Mouse (Mus musculus): ENCODE results near the gene Jup.
"Not testable (repeated sequence)": the region's sequence is repeated elsewhere in the genome, so short reads cannot be mapped to it uniquely, and the experiment has no call there.

Jup gene

DNA sequence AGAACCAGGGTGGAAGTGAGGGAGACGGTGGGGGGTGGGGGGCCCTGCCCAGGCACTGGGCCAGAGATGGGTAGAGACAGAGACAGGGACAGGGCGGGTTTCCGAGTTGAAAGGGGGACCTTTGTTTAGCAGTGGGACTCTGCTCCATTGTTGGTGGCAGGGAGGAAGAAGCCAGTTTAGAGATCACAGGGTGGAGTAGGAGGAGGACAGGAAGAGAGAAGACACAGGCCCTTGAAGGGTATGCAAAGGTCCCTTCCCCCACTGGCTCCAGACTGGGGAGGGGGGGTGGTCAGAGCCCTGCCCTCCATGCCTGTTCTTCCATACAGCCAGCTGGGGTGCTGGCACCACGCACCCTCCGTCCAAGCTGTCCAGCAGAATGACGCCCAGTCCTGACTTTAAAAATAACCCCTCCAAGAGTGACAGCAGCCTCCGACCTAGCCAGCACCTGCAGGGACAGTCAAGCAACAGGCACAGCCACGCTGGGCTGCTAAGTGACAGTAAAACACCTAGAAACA, 7.6 kb downstream of the Jup start:
- DNase-seq, result peak; percentile 78 to 84

DNA sequence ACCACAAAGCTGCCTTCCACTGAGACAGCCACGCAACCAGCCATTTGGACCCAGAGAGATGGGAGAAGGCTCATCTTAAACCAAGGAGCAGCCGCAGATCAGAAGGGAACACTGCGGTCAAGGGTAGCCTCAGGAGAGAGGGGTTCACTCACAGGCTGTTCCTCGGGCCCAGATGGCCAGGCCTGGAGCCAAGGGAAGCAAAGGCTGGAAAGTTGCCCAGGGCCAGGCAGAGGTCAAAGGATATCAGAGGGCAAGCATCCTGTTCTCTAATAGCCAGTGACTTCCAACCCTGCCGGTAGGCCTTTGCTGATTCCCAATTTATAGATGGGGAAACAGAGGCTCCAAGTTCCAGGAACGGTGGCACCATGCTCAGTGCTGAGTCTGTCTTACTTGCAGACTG, 9.0 kb downstream of the Jup start:
- peak; percentile 88 to 90 for DNase-seq

- DNase-seq, result peak; percentile 72 to 76
Measured at GRCm38 (mm10) chr11:100387589-100388375, 9.8 kb downstream of the Jup start.

GRCm38 (mm10) chr11:100387111-100387510, 10.5 kb downstream of the Jup start:
- DNase-seq, result no peak

DNA sequence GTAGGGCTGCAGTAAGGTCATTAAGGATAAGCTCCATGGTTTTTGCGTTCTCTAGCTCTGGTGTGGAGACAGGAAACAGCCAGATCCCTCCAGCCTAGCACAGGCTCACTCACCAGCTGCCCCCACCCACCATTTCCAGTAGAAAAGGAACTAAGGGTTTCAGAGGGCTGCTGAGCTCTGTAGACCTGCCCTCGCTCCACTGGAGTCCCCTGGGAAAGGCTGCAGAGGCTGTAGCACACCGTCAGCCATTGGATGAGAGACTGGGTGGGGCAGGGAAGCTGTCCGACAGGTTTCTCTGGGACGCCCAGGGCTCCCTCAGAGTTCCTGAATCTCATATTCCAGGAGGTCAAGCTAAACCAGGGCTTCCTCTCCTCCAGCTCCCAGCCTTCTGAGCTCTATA, 11.0 kb downstream of the Jup start:
- DNase-seq, result peak; percentile 65 to 82

DNA sequence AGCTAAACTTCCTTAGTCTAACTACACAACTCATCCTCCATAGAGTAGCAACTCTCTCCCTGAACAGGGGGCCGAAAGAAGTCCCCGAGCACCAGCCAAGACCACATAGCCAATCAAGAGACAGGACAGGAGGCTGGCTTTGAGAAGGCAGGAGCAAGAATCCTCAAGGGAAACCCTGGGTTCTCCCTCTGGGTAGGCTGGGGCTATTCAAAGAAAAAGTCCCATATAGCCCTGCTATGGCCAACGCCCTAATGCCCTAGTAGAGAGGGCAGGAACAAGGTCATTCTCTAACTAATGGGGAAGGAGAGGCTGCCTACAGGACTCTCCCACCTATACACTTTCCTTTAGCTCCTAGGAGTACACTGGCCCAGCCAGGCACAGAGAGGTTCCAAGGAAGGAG, 12.5 kb downstream of the Jup start:
- DNase-seq, result no peak

DNA sequence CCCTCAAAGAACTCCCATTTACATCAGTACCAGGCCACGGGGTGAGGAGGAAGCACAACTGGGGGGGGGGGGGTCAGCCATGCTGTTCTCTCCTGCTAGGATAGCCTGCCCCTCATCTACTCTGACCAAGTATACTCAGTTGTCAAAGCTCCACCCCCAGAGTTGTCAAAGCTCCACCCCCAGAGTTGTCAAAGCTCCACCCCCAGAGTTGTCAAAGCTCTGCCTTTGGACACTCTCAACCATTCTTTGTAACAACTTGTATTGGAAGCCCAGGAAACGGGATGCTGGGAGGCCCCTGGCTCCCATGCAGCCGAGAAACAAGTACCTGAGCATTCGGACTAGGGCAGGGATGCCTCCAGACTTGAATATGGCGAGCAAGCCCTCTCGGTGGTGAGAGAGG, 14.9 kb downstream of the Jup start:
- no peak for DNase-seq

- DNase-seq, result no peak
Measured at GRCm38 (mm10) chr11:100379311-100379710, 18.3 kb downstream of the Jup start.

DNA sequence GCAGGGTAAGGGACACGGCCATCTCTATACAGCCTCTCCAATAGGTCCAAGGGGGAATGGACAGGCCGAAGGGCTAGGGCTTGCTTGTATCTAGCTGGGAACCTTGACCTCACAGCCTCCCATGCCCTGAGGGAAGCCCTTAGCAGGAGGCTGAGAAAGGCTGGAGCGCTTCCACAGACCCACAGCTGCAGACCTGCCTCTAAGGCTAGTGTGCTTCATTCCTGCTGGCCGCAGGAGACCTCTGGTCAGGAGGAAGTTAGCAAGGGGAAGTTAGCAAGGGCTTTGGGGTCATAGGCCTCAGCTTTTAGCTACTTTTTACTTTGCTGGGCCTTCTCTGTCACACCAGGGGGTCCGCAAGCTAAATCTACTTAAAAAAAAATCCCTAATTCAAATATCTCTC, 19.1 kb downstream of the Jup start:
- DNase-seq, result no peak

- DNase-seq, result no peak
Measured at GRCm38 (mm10) chr11:100377989-100378388, 19.6 kb downstream of the Jup start.

GRCm38 (mm10) chr11:100376746-100377389, 20.7 kb downstream of the Jup start:
- DNase-seq, result peak in 1 of 2 experiments; percentile 62

DNA sequence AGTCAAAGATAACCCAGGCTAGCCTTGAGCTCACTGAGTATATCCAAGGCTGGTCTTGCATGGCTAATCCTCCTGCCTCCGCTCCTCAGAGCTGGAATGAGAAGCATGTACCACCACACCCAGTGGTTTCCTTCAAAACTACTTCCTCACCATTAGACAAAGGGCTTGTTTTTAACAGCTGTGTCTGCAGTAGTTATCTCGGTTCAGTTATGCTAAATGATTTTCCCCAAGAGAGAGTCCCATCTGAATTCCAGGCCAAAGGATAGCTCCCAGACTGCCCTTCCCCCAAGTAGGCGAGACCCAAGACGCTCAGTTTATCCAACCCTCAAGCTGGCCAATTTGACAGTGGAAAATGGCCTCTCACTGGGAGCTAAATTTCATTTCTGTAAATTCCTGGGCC, 21.6 kb downstream of the Jup start:
- DNase-seq, result no peak

DNA sequence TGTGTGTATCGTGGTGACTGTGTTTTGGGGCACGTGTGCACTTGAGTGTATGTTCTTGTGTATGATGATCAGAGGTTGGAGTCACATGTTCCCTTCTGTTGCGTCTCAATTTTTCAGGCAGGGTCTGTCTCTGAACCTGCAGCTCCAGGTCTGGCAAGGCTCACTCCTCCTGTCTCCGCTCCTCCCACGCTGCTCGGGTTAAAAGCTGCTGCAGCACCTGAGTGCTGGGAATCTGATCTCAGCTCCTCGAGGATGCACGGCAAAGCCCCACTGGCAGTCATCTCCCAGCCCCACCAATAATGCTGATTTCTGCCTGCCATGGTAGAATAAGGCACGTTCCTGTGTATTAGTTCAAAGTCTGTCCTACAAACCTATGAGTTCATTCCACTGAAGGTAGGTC, 22.4 kb downstream of the Jup start:
- no peak for DNase-seq

- DNase-seq, result no peak
Measured at GRCm38 (mm10) chr11:100371981-100372558, 25.5 kb downstream of the Jup start.

DNA sequence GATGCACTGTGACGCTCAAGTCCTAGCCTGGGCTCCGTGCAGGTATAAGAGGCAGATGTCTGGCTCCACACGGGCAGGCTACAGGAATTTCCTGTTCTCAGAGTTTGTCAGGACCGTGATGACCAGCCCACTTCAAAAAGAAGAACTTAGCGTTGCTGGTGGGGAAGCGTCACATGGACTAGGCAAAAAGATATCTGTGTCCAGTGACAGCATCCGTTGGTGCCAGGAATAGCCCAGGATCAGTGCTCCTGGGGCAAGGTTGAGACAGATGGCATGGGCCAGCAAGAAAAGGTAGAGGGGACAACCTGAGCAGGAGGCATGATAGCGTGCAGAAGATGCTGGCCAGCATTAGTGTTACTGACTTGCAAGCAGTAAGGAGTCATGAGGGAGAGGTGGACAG, 27.7 kb downstream of the Jup start:
- no peak for DNase-seq

GRCm38 (mm10) chr11:100369145-100369544, 28.4 kb downstream of the Jup start:
- no peak for DNase-seq

DNA sequence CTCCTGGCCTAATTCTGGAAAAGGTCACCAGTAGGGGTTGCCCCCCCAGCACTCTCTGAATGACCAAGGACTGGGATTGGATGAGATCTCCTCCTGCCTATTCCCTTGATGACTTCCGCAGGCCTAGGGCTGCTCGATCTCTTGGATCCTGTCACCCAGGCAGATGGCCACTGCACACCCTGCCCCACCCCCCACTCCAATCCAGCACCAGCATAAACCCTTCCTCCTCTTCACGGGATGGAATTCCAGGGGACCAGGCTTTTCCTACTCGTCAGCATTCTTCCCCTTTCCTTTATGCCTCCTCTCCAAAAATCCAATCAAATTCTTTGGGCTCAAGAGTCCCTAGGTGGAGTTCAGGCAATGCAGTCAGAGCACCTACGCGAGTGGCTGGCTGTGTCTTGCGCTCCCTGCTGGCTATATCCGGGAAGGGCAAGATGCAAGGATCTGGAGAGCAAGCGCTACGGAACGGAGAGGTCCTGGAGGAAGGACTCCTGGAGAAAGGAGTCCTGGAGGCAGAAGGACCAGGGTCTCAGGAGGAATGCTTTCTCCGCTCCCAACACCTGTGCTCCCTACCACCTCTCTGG, 34.5 kb downstream of the Jup start:
- peak; percentile 77 to 87 for DNase-seq

DNA sequence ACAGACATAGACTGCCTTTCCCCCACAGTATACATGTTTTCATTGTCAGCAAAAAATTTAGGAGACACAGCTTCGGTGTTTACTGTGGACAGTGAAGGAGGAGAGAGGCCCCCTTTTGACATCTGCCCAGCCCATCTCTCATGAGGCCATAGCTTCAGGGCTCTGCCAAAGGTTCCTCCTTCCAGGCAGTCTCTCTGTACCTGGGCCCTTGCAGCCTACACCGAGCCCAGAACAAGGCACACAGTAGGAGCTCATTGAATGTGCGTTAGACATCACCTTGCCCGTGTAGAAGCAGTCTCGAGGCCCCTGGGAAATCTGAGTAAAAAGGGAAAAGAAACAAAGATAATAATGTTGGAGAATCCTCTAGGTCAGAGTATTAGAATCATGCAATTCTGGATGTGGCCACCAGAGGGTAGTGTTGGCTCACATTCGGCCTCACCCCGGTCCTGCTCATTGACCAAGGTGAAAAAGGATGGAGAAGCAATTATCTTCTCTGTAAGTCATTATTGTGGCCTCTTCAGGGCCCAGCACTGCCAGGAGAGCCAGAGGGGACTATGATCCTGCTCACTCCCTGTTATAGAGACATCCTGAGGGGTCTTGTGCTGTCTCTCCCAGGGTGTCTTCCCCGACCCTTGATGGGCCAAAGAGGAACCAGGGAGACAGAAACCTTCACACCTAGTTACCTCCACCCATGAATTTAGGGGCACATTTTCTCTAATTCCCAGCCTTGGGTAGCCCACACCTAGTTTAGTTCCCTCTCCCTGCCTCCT, 35.2 kb downstream of the Jup start:
- DNase-seq, result peak; percentile 73 to 87

GRCm38 (mm10) chr11:100361059-100361458, 36.5 kb downstream of the Jup start:
- DNase-seq, result not testable (repeated sequence)

- DNase-seq, result no peak
Measured at GRCm38 (mm10) chr11:100360175-100360574, 37.4 kb downstream of the Jup start.

- DNase-seq, result no peak
Measured at GRCm38 (mm10) chr11:100357408-100357807, 40.2 kb downstream of the Jup start.

- no peak for DNase-seq
Measured at GRCm38 (mm10) chr11:100356819-100357211, 40.7 kb downstream of the Jup start.

All from kidney, postnatal 36 days (tissue).